Mouse (Mus musculus) frontal cortex, postnatal 10 days (tissue): ENCODE results near the gene Ndc1.
"Not testable (repeated sequence)": the region's sequence is repeated elsewhere in the genome, so short reads cannot be mapped to it uniquely, and the experiment has no call there.

Source experiments
- DNase-seq, 2 experiments: peaks; one replicate each; pipeline ENCODE4 v3.0.0; 2022; ENCODE audit warnings: low spot score in 2 of 2, mixed read lengths in 1 of 2

Gene Ndc1

DNA sequence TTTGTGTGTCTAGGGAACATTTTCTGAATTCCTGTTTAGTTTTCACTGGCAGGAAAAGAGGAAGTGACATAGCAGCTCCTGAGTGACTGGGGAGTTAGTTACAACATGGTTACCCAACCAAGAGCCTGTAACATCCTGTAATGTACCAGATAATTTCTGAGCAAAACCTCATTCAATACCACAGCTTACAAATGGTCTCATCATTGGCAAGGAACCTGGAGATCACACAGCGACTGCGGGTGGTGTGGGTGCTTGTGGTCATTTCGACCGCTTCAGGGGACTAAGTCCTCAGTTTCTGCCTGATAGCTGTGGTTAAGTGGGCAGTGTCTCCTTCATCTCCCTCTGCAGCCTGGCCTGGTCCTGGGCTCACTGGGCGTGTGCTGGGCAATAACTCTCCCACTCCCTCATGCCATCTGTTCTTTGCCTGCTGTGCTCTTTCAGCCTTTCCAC lies 3.4 kb upstream of the Ndc1 start:
- DNase-seq, result no peak

DNA sequence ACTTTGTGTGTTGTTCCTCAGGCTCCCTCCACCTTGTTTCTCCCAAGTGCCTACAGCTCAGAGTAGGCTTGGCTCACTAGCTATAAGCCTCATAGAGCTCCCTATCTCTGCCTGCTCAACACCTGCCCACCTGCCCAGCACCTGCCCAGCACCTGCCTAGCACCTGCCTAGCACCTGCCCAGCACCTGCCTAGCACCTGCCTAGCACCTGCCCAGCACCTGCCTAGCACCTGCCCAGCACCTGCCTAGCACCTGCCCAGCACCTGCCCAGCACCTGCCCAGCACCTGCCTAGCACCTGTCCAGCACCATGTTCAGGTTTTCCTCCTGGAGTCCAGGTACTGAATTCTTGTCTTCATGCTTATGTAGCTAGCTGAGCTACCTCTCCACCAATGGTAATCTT lies 1.2 kb upstream of the Ndc1 start:
- not testable (repeated sequence) for DNase-seq

DNA sequence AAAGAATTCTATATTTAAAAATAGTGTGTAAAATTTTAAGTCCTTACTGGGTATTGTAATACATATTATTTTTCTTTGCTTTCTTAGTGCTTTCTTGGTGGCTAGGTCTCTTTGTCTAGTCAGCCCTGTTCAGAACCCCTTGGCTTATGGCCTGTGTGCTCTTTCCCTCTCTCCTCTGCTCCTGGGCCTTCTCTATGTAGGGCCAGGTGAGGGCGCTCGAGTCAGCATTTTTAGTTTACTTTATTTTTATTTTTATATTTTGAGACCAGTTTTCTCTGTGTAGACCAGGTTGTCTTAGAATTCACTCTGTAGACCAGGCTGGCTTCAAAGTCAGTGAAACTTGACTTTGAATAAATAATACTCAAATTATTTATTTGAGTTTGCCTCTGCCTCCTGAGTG lies 4.7 kb downstream of the Ndc1 start:
- DNase-seq, result no peak

DNA sequence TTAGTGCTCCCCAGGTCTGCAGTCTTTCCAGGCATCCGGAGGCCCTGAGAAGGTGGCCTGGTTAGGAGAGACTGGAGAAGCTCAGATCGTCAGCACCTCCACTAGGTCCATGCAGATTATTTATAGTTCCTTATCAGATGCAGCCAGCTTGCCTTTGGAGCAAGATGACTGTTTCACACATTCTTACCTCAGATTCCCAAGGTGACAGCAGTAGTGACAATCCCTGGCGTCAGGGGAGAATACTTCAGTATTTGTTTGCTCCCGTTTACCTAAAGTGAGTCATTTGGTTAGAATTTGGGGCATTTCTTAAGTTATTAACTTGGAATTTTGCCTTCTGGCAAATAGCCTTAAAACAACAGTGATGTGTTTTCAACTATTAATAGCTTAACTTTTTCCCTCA lies 7.1 kb downstream of the Ndc1 start:
- DNase-seq, result no peak

DNA sequence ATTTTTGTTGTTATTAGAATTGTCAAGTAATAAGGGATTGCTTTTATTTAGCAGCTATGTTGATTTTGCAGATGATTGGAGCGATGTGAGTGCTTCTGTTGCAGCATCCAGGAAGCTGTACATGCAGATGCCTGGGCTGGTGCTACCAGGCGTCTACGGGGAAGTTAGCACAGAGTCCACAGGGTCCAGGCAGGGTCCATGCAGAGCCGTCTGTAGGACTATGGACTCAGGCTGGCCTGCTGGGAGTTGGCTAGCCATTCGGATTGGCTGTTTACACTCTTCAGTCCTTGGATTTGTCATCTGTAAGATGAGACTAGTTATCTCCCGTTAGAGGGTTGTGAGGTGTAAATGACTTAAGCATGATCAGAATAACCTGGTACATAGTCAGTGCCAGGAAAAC lies 11.4 kb downstream of the Ndc1 start:
- DNase-seq, result no peak

DNA sequence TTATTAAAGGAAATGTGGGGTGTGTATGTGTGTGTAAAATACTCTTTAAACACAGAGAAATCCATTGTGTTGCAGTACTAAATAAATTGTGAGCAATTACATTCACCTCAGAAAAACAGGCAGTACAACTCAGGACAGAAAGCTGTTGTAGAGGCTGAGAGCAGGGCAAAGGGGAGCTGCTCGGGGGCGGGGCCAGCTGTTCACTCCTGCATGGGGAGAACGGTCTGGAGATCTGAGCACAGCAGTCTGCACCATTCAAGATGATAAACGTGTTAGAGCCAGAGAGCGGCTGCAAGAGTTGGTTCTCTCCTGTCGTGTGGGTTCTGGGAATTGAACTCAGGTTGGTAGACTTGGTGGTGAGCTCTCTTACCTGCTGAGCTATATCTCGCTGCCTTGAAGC lies 13.3 kb downstream of the Ndc1 start:
- no peak for DNase-seq

DNA sequence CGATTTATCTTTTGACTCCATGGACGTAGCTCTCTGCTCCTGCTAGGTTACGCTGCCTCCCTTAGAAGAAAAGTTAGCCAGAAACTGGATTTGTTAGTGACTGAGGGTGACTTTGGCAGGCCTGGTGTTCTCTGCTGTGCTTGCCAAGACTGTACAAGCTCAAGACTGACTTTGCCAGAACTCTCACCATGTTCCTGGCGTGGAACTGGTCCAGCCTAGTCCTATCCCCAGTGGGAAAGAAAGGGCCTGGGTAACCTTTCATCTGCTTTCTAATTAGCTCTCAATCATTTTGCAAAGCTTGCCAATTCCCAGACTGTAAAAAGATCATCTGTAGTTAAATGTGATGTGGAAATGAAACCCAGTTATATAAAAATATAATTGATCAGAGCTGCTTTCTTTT lies 19.5 kb downstream of the Ndc1 start:
- DNase-seq, result no peak

DNA sequence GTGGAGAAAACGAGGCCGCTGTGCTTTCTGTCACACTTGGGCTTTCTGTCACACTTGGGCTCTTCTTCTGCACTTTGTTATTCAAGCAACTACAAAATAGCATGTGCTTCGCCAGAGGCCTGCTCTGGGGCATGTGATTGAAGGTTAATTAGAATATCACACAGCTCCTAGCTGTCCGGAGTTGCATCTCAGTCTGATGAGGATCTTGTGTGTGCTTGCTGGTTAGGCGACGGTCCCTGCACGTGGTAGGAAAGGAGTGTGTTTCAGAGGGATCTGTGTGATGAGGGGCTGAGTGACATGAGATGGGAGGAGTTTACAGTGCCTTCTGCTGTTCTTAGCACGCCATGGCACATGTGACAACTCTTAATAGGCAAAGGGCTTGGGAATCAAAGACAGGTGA lies 19.9 kb downstream of the Ndc1 start:
- no peak for DNase-seq

DNA sequence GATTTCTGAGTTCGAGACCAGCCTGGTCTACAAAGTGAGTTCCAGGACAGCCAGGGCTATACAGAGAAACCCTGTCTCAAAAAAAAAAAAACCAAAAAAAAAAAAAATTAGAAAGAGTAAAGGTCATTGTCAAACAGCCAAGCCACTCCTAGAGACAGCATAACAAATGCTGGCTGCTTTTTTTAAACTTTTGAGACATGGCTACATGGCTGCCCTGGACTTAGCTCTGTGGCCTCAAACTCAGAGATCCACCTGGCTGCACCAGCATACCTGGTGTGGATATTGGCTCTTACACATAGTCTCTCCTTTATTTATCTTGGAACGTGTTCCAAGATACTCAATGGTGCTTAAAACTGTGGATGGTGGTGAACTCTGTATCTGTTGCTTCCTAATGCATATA lies 20.7 kb downstream of the Ndc1 start:
- DNase-seq, result no peak

DNA sequence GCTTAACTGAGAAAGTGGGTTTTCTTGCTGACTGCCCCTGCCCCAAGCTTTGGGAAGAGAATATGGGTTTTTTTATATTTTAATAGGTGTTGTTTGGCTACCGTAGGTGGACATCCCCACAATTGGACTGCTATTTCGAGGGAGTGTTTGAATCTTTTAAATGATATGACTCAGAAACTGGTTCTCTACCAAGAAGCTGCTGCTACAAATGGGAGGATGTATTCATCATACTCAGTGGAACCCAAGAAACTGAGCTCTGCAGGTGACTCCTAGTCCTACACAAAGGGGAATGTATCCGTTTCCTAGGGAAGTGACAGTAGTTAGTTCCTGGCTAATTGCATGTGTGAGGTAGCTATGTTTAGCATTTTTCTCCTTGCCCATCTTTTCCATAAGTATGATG lies 21.8 kb downstream of the Ndc1 start:
- DNase-seq, result no peak

DNA sequence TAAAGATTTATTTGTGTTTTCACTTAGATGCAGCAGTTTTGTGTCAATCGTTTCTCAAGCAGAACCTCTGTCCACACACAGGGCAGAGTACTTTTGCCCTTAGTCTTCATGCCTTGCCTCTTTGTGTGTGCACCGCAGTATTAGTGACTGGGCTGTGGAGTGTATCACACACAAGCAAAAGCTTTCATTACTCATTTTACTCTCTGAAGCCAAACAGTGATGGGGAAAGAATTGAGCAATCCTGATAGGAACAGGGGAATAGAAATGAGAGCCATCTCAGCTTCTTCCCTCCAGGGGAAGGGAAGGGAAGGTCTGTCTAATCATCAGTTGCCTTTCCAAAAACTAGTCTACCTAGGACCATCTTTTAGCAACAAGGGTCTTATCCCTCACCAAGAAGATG lies 26.2 kb downstream of the Ndc1 start:
- DNase-seq, result no peak

DNA sequence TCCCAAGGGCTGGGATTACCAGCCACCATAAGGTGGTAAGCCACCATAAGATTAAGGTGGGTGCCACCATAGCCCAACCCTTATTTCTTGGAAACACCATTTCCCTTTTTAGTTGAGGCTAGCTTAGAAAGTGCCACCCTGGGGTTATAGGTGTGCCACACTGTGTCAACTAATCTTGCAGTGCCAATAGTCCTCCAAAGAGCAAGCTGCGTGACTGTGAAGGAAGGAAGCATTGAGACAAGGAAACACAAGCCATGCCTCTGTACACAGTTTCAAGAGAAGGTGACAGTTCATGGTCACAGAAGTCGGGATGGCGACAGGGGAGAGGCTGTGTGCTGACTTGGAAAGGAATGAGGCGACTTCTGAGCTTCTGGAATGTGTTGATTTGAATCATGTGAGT lies 52.6 kb downstream of the Ndc1 start:
- no peak for DNase-seq

DNA sequence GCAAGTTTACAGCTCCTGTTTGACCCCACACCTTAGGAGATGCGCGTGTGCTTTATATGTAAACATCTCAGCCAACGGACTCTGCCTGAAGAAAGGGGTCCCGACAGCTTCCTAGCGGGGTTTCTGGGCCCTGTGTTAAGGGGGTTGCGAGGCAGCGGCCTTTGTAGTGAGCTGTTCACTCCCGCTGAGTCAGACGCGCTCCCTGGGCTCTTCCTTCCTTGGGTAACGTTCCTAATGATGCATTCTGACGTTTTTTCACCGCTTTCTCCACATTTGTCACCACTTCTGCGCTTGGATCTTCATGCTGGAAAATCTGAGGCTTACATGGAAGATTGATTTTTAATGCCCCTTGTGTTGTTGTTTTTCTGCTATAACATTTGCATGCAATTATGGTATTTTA lies 54.1 kb downstream of the Ndc1 start:
- no peak for DNase-seq

DNA sequence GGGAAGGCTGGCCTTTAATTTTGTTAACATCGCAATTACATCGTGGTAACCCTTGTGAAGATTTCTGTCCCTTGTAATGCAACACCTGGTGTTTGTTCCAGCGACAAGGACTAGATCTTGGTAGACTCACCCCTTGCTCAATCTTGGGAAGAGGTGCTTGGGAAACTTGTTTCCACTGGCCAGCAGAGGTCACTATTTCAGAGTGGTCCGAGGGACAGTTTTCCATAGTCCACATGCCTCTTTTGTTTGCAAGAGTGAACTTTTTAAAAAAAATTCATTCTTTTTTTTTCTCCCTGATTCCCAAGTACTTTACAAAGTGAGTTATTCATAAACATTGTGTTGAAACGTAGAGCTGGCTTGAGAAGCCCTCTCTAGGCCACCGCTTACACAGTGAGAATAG lies 54.6 kb downstream of the Ndc1 start:
- peak in 1 of 2 experiments; percentile 21 for DNase-seq

DNA sequence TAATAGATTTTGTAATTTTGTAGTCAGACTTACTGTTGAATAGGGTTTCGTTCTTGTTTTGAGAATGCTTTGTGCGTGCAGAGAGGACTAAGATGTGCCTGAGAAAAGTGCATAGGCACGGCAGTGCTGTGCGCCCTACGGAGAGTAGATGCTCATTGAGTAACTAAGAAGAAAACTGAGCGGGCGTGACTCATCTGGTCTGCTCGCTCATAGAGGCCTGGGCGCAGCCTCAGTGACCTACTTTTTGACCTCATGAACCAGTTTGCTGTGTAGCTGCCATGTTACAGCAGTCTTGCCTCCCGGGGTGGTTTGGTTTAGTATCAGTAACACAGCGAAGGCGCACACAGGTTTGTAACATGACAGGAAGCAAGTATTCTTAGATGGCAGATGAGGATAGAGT lies 58.0 kb downstream of the Ndc1 start:
- no peak for DNase-seq

DNA sequence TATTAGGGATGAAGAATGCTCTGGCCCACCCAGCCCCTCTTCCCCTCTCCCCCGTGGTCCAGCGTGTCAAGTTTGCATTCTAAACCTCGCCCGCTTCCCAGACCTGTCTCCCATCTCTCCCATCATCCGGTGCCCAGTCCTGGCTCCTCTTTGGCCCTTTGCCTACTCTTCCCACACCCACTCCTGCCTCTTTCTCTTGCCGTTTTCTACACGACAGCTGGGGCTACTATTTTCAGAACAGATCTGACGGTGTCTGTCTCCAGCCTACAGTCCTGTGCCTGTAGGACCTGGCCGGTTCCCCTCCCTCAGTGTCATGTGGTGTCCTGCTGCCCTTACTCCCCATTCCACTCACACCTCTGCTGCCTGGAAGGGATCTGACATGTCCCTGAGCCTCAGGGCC lies 59.0 kb downstream of the Ndc1 start:
- DNase-seq, result no peak

DNA sequence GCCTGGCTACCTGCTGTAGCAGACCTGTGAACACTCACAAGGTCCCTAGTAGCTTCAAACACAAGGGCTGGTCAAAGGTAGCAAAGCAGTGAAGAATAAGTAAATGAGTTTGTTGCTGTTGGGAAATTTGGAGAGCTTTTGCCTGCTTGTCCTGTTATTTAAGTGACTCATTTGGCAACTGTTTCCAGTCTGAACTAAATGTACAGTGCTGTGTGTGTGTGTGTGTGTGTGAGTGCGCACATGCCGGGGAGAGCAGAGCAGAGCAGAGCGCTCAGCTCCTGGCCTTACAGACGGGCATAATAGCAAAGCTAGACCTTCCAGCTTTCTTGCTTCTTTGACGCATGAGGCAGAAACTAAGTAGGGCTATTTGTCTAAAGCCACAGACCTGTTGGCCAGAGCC lies 65.1 kb downstream of the Ndc1 start:
- DNase-seq, result no peak

DNA sequence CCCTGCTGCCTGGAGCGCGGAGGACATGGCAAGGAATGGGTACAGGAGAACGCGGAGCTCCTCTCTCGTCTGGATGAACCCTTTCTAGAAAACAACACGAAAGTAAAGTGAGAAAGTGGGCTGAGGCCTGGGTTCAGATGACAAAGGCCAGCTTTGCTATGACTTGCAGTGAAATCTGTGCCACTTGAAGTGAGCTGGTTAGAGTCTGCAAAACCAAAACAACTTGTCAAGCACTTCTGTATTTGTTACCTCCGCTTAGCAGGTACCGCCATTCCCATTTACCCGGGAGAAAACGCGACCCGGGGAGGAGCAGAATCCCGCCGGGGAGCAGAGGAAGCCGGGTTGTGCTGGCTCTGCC lies 66.4 kb downstream of the Ndc1 start:
- no peak for DNase-seq

DNA sequence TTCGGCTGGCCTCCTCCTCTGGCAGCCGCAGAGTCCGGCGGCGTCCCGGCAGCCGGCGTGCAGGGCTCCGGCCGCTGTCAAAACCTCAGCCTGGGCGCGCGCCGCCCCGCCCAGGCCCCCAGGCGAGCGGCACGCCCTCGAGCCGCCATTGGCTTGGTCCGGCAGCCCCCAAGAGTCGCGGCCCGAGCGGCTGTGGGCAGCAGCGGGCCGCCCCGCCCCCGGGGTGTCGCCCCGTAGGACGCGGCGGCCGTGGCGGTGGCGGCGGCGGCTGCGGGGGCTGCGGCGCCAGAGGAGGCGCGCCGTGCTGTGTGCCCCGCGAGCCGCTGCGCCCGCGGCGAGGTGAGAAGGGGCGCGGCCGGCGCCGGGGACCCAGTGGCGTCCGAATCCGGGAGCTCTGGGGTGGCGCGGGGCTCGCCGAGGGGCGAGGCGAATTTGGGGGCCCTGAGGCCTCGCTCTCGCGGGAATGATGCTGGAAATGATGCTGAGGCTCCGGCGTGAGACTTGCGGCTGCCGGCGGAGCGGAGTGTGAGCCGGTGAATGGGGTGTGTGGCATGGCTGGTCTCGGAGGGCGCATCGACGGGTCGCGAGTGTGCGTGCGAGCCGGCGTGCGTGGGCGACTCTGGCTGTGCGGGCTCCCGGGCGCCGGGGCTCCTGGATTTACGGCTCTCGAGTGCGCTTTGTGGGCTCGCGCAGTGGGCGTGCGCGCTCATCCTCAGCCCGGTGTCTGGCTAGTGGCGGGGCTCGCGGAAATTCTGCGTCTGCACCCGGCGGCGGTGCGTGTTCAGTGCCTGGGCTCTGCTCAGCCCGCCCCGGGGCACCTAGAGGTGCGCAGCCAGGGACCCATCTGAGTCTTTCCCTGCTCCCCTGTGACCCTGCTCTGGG lies 67.0 kb downstream of the Ndc1 start, which contains the start of gene Glis1:
Glis1 (plus strand) TSS at position 236 of the 882 bp plus-strand sequence.
- DNase-seq, result peak; percentile 41 to 44

DNA sequence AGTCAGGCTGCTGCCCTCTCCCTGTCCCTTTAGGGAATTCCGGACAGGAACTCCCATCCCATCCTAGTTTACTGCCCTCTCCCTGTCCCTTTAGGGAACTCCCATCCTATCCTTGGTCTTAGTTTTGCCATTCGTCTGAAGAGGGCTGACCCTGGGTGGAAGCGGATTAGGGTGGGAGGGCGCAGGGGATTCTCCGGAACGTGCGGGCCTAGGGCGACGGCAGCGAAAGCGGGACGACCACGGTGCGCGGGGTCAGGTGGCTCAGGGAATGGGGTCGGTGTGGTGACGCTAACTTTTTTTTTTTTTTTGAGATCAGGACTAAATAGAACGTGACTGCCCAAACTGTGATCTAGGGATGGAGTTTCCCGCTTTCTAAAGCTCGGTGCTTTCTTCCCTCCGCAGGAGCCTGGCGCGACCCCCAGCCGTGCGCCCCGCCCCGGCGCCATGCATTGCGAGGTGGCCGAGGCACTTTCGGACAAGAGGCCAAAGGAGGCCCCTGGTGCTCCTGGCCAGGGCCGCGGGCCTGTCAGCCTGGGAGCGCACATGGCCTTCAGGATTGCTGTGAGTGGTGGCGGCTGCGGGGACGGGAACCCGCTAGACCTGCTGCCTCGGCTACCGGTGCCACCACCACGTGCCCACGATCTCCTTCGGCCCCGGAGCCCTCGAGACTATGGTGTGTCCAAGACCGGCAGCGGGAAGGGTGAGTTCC lies 67.8 kb downstream of the Ndc1 start:
- DNase-seq, result no peak

DNA sequence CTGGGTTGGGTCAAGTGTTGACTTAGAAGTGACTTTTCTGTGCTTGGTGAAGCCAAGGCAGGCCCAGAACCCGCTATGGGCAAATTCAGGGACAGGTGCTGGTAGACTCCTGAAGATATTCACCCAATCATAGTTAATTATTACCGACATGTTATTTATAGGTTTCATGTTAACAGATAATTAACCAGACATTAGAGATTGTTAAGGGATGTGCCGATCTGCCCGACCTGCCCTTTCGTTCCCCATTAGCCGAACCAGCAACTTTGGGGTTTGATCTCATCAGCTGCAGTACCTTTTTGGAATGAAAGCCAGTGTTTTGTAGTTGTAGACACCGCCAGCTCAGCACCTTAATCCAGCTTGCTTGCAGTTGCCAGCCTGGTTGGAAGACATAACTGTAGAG lies 68.9 kb downstream of the Ndc1 start:
- no peak for DNase-seq

DNA sequence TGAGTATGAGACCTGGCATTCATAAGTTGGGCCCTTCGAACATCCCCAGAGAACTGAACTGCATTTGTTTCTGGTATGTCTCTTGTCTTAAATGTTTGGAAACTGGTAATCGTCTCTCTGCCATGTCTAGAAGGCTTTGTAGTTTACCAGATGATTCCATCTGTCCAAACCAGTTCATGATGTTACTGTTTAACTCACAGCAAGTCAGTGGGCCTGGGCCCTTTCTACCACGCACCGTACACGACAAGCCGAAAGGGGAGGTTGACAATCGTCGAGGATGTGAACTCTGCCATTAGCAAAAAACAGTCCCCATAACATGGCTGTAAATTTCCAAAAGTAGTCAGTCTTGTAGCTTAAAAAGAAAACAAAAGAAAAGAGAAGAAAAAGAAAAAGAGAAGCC lies 71.2 kb downstream of the Ndc1 start:
- no peak for DNase-seq

DNA sequence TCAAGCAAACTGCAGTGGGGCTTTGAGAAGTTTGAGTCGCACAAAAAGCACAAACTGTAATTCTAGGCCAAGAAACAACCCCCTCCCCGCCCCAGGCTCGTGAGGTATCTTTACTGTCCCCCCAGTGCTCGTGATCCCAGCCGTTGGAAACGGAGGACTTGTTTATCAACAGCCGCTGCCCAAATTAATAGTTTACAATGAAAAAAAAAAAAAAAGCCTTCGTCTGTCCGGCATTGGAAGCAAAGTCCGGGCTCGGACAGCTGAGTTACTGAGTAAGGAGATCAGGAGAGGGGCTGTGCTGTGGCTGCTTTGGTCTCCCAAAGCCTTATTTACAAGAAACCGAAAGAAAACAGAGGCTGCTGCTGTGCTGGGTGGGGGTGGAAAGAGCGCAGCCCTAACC lies 72.7 kb downstream of the Ndc1 start:
- no peak for DNase-seq
